Mouse (Mus musculus) C2C12 (cell line): Measurements from ENCODE around the gene Mical2. TPM values are rescaled to one million over a fixed set of nuclear protein-coding genes. Genes with fewer than 3 reads are reported as not detected.

Source experiments
- H3K27me3 ChIP-seq: one replicate; pipeline ENCODE4 v1.6.1; 2011; ENCODE audit not compliant: control insufficient read depth, insufficient read depth, insufficient read length
- H3K36me3 ChIP-seq: one replicate; pipeline ENCODE4 v1.6.1; 2011; ENCODE audit not compliant: control insufficient read depth, insufficient read depth
- H3K4me3 ChIP-seq: one replicate; pipeline ENCODE4 v1.5.1; 2011; ENCODE audit warnings: mild to moderate bottlenecking, control low read depth; ENCODE audit not compliant: poor library complexity, insufficient read depth, severe bottlenecking
- H3K79me2 ChIP-seq: one replicate; pipeline ENCODE4 v1.6.1; 2011; ENCODE audit not compliant: control insufficient read depth, insufficient read depth
- H3K79me3 ChIP-seq: one replicate; pipeline ENCODE4 v1.6.1; 2011; ENCODE audit warnings: low read depth, control low read depth
- H3ac ChIP-seq: one replicate; pipeline ENCODE3; 2011; ENCODE audit warnings: low read depth; ENCODE audit not compliant: control insufficient read depth, insufficient read length
- CEBPB ChIP-seq: IDR thresholded peaks from one replicate; pipeline ENCODE4 v1.6.1; 2011; ENCODE audit warnings: low read depth, mild to moderate bottlenecking, control low read depth, moderate library complexity
- CTCF ChIP-seq: IDR thresholded peaks from one replicate; pipeline ENCODE4 v1.5.1; 2011; ENCODE audit not compliant: control insufficient read depth, insufficient read depth, insufficient read length
- FOSL1 ChIP-seq: IDR thresholded peaks from one replicate; pipeline ENCODE4 v1.8.0; 2011; ENCODE audit warnings: mild to moderate bottlenecking, low read length; ENCODE audit not compliant: poor library complexity, insufficient read depth, severe bottlenecking
- MAX ChIP-seq: IDR thresholded peaks from one replicate; pipeline ENCODE4 v1.6.1; 2011; ENCODE audit warnings: mild to moderate bottlenecking, control low read depth
- MYOD1 ChIP-seq: IDR thresholded peaks from one replicate; pipeline ENCODE4 v1.6.1; 2011; ENCODE audit warnings: low read depth; ENCODE audit not compliant: control insufficient read depth, insufficient read length
- MYOG ChIP-seq: IDR thresholded peaks from one replicate; pipeline ENCODE4 v1.6.1; 2011; ENCODE audit not compliant: control insufficient read depth, insufficient read length; ENCODE audit errors: extremely low read depth
- USF1 ChIP-seq: IDR thresholded peaks from one replicate; pipeline ENCODE4 v1.6.1; 2011; ENCODE audit warnings: low read depth, mild to moderate bottlenecking, control low read depth, moderate library complexity
- polyA plus RNA-seq: library from polyadenylated mRNA; unstranded; fragments of >200 nt; fragmentation: generic; extraction: Trizol; gene quantifications from one replicate; pipeline ENCODE4 v1.2.1, GENCODE M21; 2012; ENCODE audit warnings: missing spikeins

The Mical2 gene
- polyA plus RNA-seq, 1 experiment = 76.9 TPM

DNA sequence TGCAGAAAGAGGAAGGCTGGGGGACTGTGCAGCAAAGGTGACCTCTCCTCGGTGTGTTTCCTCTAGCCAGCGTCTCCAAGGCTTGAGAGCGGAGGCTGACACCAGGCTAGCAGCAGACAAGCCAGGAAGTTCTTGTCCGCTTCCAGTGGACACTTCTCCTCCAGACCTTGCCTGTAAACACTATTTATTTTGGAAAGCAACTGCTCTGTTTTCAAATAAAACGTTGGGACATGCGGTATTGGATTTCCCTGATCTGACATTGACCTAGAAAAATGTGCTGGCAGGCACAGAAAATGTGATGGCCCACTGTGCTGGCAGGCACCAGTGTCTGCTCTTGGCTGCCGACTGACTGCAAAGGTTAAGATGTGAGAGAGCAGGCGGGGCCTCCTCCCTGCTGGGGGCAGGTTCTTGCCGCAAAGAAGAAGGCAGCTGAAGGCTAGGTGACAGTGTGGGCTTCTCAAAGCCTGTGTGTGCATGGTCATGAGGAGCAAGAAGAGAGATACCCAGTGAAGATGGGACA, 40.4 kb upstream of the Mical2 start:
- H3K79me3 ChIP-seq = no peaks in the 10 kb centered on the region
- no peaks in the 10 kb centered on the region for H3K27me3 ChIP-seq
- no peak overlapping the region for H3K4me3 ChIP-seq
- no peaks in the 10 kb centered on the region for H3K36me3 ChIP-seq
- TF ChIP-seq MAX = no peak
- no peak for TF ChIP-seq MYOG
- TF ChIP-seq USF1 = no peak
- no peak for TF ChIP-seq FOSL1
- TF ChIP-seq CTCF = no peak
- no peak for TF ChIP-seq MYOD1
- no peak for TF ChIP-seq CEBPB
- H3ac ChIP-seq = no peak overlapping the region
- H3K79me2 ChIP-seq = no peaks in the 10 kb centered on the region

DNA sequence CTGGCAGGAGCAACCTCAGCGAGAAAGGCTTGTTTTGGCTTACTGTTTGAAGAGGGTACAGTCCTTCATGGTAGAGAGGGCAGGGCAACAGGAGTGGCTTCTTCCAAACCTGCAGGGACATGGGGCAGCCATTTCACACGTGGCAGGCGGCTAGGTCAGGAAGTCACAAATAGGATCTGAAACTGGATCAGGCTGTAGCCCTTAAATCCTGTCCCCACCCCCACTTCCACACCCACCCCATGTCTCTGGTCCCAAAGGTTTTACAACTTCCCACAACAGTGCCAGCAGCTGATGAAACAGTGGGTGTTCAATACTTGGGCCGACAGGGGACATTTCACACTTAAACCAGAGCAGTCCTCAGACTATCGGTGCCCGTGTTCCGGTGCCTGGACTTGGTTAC, 38.8 kb upstream of the Mical2 start:
- Histone ChIP-seq H3K4me3 (no peak overlapping the region), H3K36me3 (no peaks in the 10 kb centered on the region), H3K27me3 (no peaks in the 10 kb centered on the region), H3K79me2 (no peaks in the 10 kb centered on the region), H3K79me3 (no peaks in the 10 kb centered on the region), H3ac (no peak overlapping the region)
- TF ChIP-seq CTCF = no peak

DNA sequence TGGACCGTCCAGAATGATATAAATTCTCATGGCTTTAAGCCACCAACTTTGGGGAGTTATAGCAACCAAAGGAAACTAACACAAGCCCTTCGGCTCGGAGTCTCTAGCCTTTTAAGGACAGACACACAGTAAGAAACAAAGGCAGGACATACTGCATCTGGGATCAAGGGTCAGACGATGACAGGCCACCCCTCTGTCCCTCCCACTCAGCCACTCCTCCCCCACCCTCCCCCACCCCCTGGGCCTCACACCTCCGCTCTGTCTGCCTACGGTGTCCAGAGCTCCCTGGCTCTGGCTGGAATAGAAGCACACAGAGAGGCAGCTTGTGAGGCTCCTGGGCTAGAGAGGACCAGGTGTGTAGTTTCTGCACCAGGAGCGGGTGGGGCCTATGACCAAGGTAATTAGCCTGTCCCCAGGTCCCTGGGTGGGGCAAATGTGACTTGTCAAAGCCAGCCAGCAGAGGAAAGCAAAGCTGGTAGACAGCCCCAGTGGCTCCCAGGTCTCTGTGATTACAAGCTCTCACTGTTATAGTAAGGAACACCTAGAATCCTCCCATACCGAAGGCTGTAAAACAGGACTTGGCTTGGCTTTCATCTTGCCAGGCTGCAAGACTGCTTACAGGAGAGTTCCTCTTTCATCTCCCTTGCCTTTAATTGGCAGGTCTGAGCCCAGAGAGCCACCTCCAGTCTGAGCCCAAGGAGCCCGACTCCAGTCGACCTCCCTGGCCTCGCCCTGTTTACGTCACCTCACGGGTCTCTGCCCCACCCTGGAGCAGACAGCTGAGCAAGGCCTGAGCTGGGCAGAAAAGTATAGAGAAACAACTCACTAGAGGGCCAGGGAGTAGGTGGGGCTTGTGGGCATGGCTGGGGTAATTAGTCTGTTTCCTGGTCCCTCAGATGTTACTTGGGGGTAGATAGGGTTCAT, 37.9 kb upstream of the Mical2 start:
- Histone ChIP-seq H3K27me3 (no peaks in the 10 kb centered on the region), H3K4me3 (no peak overlapping the region), H3ac (no peak overlapping the region), H3K79me2 (no peaks in the 10 kb centered on the region), H3K79me3 (no peaks in the 10 kb centered on the region), H3K36me3 (no peaks in the 10 kb centered on the region)
- TF ChIP-seq CEBPB (no peak), FOSL1 (no peak), MYOD1 (no peak), MYOG (no peak), MAX (no peak), USF1 (no peak), CTCF (no peak)

DNA sequence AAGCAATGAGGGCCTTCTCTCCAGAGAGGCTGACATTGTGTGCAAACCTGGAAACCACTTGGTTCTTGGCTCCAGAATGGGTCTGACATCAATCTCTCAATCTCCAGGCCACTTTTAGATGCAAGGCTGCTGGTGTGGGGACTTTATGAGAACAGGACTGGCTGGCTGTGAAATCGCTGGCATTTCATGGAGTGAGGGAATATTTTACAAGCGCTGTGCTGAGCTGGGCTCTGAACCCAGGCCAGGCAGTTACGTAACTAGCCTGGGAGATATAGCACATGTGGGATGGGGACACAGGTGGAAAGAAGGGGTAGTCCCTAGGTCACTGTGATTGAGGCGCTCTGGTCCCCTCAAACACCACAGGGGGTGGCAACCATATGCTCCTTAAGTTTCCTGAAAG, 33.4 kb upstream of the Mical2 start:
- Histone ChIP-seq H3ac (no peak overlapping the region), H3K4me3 (no peak overlapping the region), H3K36me3 (no peaks in the 10 kb centered on the region), H3K27me3 (no peaks in the 10 kb centered on the region), H3K79me3 (no peaks in the 10 kb centered on the region), H3K79me2 (no peaks in the 10 kb centered on the region)
- TF ChIP-seq USF1 (no peak), MAX (no peak), CEBPB (no peak), FOSL1 (no peak), CTCF (no peak), MYOG (no peak), MYOD1 (no peak)

DNA sequence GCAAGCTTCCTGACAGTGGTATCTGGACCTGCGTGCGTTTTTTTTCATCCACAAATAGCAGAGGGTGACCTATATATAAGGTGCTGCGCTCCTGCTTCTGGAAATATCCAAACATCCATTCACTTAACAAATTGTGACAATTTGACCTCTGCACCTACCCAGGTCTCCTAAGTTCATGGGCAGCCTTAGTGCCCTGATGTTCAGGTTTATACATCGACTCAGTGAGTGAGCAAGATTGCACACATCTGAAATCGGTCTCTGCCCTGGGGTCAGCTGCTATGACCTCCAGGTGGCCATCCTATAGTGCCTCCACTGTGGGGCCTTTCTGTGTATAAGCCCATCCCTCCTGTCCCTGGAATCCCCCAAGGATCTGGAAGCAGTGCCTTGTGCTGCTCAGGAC, 32.9 kb upstream of the Mical2 start:
- TF ChIP-seq CEBPB = no peak
- TF ChIP-seq MYOG = no peak
- TF ChIP-seq CTCF = no peak
- TF ChIP-seq USF1 = no peak
- TF ChIP-seq MAX = no peak
- no peak for TF ChIP-seq FOSL1
- no peak for TF ChIP-seq MYOD1
- Histone ChIP-seq H3K79me3 (no peaks in the 10 kb centered on the region), H3K36me3 (no peaks in the 10 kb centered on the region), H3K27me3 (no peaks in the 10 kb centered on the region), H3K4me3 (no peak overlapping the region), H3ac (no peak overlapping the region), H3K79me2 (no peaks in the 10 kb centered on the region)
